8 mouse cellular contexts compared by ENCODE assay signal in genomic region chr16:20591076-20591705, GRCm38 (mm10). TPM values are rescaled to one million over a fixed set of nuclear protein-coding genes. Genes with fewer than 3 reads are reported as not detected.
DNase-seq lines count a peak whose midpoint lies in the region; ATAC-seq and TF ChIP-seq lines count a peak whose summit lies in the region.

No protein-coding gene starts in this region.

- H3K4me3 ChIP-seq in megakaryocyte, embryonic 14.5 days (replicated peaks), result peak overlapping the region; percentile 81
- peak overlapping the region; percentile 52 for H3K4me3 ChIP-seq in limb, embryonic 14.5 days (replicated peaks; ENCODE audit: low read length)
- H3K4me3 ChIP-seq in stomach, embryonic 16.5 days (replicated peaks; ENCODE audit: low read length), result peak overlapping the region; percentile 19; the same call in 1 of the 2 replicates

- H3K4me1 ChIP-seq in megakaryocyte, embryonic 14.5 days, result peaks cover 33% of the 10 kb centered on the region
- H3K4me1 ChIP-seq in limb, embryonic 14.5 days (ENCODE audit: control insufficient read depth, insufficient read depth, low read length), result peaks cover 17% of the 10 kb centered on the region
- H3K4me1 ChIP-seq in stomach, embryonic 16.5 days (ENCODE audit: control insufficient read depth, insufficient read depth, low read length), result peaks cover 10% of the 10 kb centered on the region

- peak; percentile 9 to 14 for DNase-seq in adrenal gland, postnatal 36 days
- no peak for DNase-seq in adrenal gland, adult 18-20 months (ENCODE audit: low spot score in 2 of 2)
- DNase-seq in limb, embryonic 14.5 days (ENCODE audit: low spot score), result no peak
- no peak for DNase-seq in left cerebral cortex, postnatal 14 days (ENCODE audit: low spot score in 2 of 2)
- DNase-seq in cerebellum, adult 9-11 months, result no peak

- no peak overlapping the region for H3K9ac ChIP-seq in limb, embryonic 14.5 days (ENCODE audit: low read depth, low read length, severe bottlenecking)
- no peak overlapping the region for H3K9ac ChIP-seq in stomach, embryonic 16.5 days (ENCODE audit: low read length)

- H3K9me3 ChIP-seq in megakaryocyte, embryonic 14.5 days, result peaks cover 8% of the 10 kb centered on the region
- H3K9me3 ChIP-seq in limb, embryonic 14.5 days (ENCODE audit: control insufficient read depth, low read length), result no peaks in the 10 kb centered on the region
- no peaks in the 10 kb centered on the region for H3K9me3 ChIP-seq in stomach, embryonic 16.5 days (replicated peaks; ENCODE audit: control insufficient read depth, low read length)

- H3K27me3 ChIP-seq in megakaryocyte, embryonic 14.5 days (replicated peaks), result peaks cover 87% of the 10 kb centered on the region
- peaks cover 48% of the 10 kb centered on the region for H3K27me3 ChIP-seq in limb, embryonic 14.5 days (ENCODE audit: control insufficient read depth, insufficient read depth, low read length)
- peaks cover 43% of the 10 kb centered on the region for H3K27me3 ChIP-seq in stomach, embryonic 16.5 days (ENCODE audit: control insufficient read depth, insufficient read depth, low read length)

- peak overlapping the region; percentile 90 for H3K4me2 ChIP-seq in limb, embryonic 14.5 days (replicated peaks; ENCODE audit: low read depth, low read length, severe bottlenecking)
- no peak overlapping the region for H3K4me2 ChIP-seq in stomach, embryonic 16.5 days (ENCODE audit: low read depth, low read length)

- no peaks in the 10 kb centered on the region for H3K36me3 ChIP-seq in megakaryocyte, embryonic 14.5 days (replicated peaks; ENCODE audit: low read length)
- no peaks in the 10 kb centered on the region for H3K36me3 ChIP-seq in limb, embryonic 14.5 days (ENCODE audit: control insufficient read depth, insufficient read depth, low read length)
- no peaks in the 10 kb centered on the region for H3K36me3 ChIP-seq in stomach, embryonic 16.5 days (ENCODE audit: control insufficient read depth, insufficient read depth, low read length)

- no peak overlapping the region for H3K27ac ChIP-seq in limb, embryonic 14.5 days (replicated peaks; ENCODE audit: low read depth, low read length)
- H3K27ac ChIP-seq in stomach, embryonic 16.5 days (ENCODE audit: low read length), result no peak overlapping the region

- TF ChIP-seq POLR2A in limb, embryonic 14.5 days (IDR thresholded peaks at IDR 0.05; ENCODE audit: borderline replicate concordance, extremely low read depth, insufficient read depth, insufficient read length), result no peak

- WGBS in limb, embryonic 14.5 days, result 6% methylated on average over 48 of the region's 48 CpGs
- WGBS in stomach, embryonic 16.5 days, result 4% methylated on average over 48 of the region's 48 CpGs

- intact Hi-C loops in left cerebral cortex, postnatal 14 days (cut with DNase I), result no loop called here

- ATAC-seq in megakaryocyte, adult 5-6 weeks (ENCODE audit: poor library complexity, severe bottlenecking), result no peak
- no peak for ATAC-seq in limb, embryonic 14.5 days (ENCODE audit: low FRiP score, low read depth)
- ATAC-seq in stomach, embryonic 16.5 days (ENCODE audit: insufficient read depth, low FRiP score), result no peak

RNA-seq across cellular contexts. Expression of gene Vwa5b2, which starts 1.9 kb away (rescaled TPM):
- total RNA-seq in adrenal gland, postnatal 36 days (2021), result 1 to 10 TPM; 1.4 to 1.6 TPM
- 1 to 10 TPM; 1.1 to 1.2 TPM for total RNA-seq in adrenal gland, adult 18-20 months (2021)
- not detected in 2 replicates for polyA plus RNA-seq in megakaryocyte, embryonic 14.5 days (2012; ENCODE audit: insufficient read depth, low replicate concordance)
- not detected in 2 replicates for total RNA-seq in megakaryocyte, adult 5-6 weeks (2015)
- total RNA-seq in megakaryocyte, adult 5-6 weeks (2017), result not detected in 2 replicates
- 2.0 and 2.5 TPM in 2 replicates for polyA plus RNA-seq in limb, embryonic 14.5 days (2012; rRNA removed)
- polyA plus RNA-seq in limb, embryonic 14.5 days (2014; fragmentation: Nextera tagmentation; extraction: Ambion mirVana), result 0.22 and 1.1 TPM in 2 replicates
- polyA plus RNA-seq in stomach, embryonic 16.5 days (2015; fragmentation: Nextera tagmentation; extraction: Ambion mirVana), result 3.8 and 4.2 TPM in 2 replicates
- total RNA-seq in left cerebral cortex, postnatal 14 days (2021), result 10 to 100 TPM; 58.6 to 63.8 TPM

RNA-seq across cellular contexts. Expression of gene Eef1akmt4, which starts 20.2 kb away (rescaled TPM):
- total RNA-seq in adrenal gland, postnatal 36 days (2021), result 1 to 10 TPM; 9.5 to 10.0 TPM
- total RNA-seq in adrenal gland, adult 18-20 months (2021), result 10 to 100 TPM in 1 of 2 experiments, 1 to 10 TPM in 1; 9.4 to 10.2 TPM
- polyA plus RNA-seq in megakaryocyte, embryonic 14.5 days (2012; ENCODE audit: insufficient read depth, low replicate concordance), result 5.4 and 20.7 TPM in 2 replicates
- total RNA-seq in megakaryocyte, adult 5-6 weeks (2015), result 12.1 and 12.2 TPM in 2 replicates
- 1.9 and 3.7 TPM in 2 replicates for total RNA-seq in megakaryocyte, adult 5-6 weeks (2017)
- polyA plus RNA-seq in limb, embryonic 14.5 days (2012; rRNA removed), result 28.0 and 33.0 TPM in 2 replicates
- polyA plus RNA-seq in limb, embryonic 14.5 days (2014; fragmentation: Nextera tagmentation; extraction: Ambion mirVana), result 38.8 and 44.1 TPM in 2 replicates
- 26.0 and 30.7 TPM in 2 replicates for polyA plus RNA-seq in stomach, embryonic 16.5 days (2015; fragmentation: Nextera tagmentation; extraction: Ambion mirVana)
- 1 to 10 TPM; 1.6 to 2.6 TPM for total RNA-seq in left cerebral cortex, postnatal 14 days (2021)

RNA-seq across cellular contexts. Expression of gene Gm49333, which starts 20.2 kb away (rescaled TPM):
- under 1 TPM in 1 of 2 experiments, not detected in 1; 0.26 TPM for total RNA-seq in adrenal gland, postnatal 36 days (2021)
- not detected for total RNA-seq in adrenal gland, adult 18-20 months (2021)
- polyA plus RNA-seq in megakaryocyte, embryonic 14.5 days (2012; ENCODE audit: insufficient read depth, low replicate concordance), result not detected in 2 replicates
- total RNA-seq in megakaryocyte, adult 5-6 weeks (2015), result not detected in 2 replicates
- not detected in 2 replicates for total RNA-seq in megakaryocyte, adult 5-6 weeks (2017)
- not detected in 2 replicates for polyA plus RNA-seq in limb, embryonic 14.5 days (2012; rRNA removed)
- not detected in 2 replicates for polyA plus RNA-seq in limb, embryonic 14.5 days (2014; fragmentation: Nextera tagmentation; extraction: Ambion mirVana)
- 0.14 TPM in 1 of 2 replicates, not detected in the other for polyA plus RNA-seq in stomach, embryonic 16.5 days (2015; fragmentation: Nextera tagmentation; extraction: Ambion mirVana)
- under 1 TPM in 1 of 2 experiments, not detected in 1; 0.34 TPM for total RNA-seq in left cerebral cortex, postnatal 14 days (2021)

RNA-seq across cellular contexts. Expression of gene Alg3, which starts 20.3 kb away (rescaled TPM):
- 10 to 100 TPM; 26.9 to 29.8 TPM for total RNA-seq in adrenal gland, postnatal 36 days (2021)
- 10 to 100 TPM; 24.8 to 31.2 TPM for total RNA-seq in adrenal gland, adult 18-20 months (2021)
- polyA plus RNA-seq in megakaryocyte, embryonic 14.5 days (2012; ENCODE audit: insufficient read depth, low replicate concordance), result 15.2 and 24.9 TPM in 2 replicates
- total RNA-seq in megakaryocyte, adult 5-6 weeks (2015), result 15.3 and 21.9 TPM in 2 replicates
- total RNA-seq in megakaryocyte, adult 5-6 weeks (2017), result 7.4 and 10.7 TPM in 2 replicates
- 27.4 and 43.5 TPM in 2 replicates for polyA plus RNA-seq in limb, embryonic 14.5 days (2012; rRNA removed)
- polyA plus RNA-seq in limb, embryonic 14.5 days (2014; fragmentation: Nextera tagmentation; extraction: Ambion mirVana), result 43.0 and 43.6 TPM in 2 replicates
- 34.0 and 38.2 TPM in 2 replicates for polyA plus RNA-seq in stomach, embryonic 16.5 days (2015; fragmentation: Nextera tagmentation; extraction: Ambion mirVana)
- 10 to 100 TPM; 13.0 to 14.3 TPM for total RNA-seq in left cerebral cortex, postnatal 14 days (2021)

RNA-seq across cellular contexts. Expression of gene Camk2n2, which starts 29.9 kb away (rescaled TPM):
- 100 to 1,000 TPM in 1 of 2 experiments, 10 to 100 TPM in 1; 25.3 to 128 TPM for total RNA-seq in adrenal gland, postnatal 36 days (2021)
- total RNA-seq in adrenal gland, adult 18-20 months (2021), result 100 to 1,000 TPM in 1 of 2 experiments, 10 to 100 TPM in 1; 45.6 to 212 TPM
- 2.3 and 5.9 TPM in 2 replicates for polyA plus RNA-seq in megakaryocyte, embryonic 14.5 days (2012; ENCODE audit: insufficient read depth, low replicate concordance)
- total RNA-seq in megakaryocyte, adult 5-6 weeks (2015), result 0.29 and 0.32 TPM in 2 replicates
- 0.95 TPM in 1 of 2 replicates, not detected in the other for total RNA-seq in megakaryocyte, adult 5-6 weeks (2017)
- 4.3 and 5.9 TPM in 2 replicates for polyA plus RNA-seq in limb, embryonic 14.5 days (2012; rRNA removed)
- polyA plus RNA-seq in limb, embryonic 14.5 days (2014; fragmentation: Nextera tagmentation; extraction: Ambion mirVana), result 1.0 and 1.1 TPM in 2 replicates
- 0.40 and 0.64 TPM in 2 replicates for polyA plus RNA-seq in stomach, embryonic 16.5 days (2015; fragmentation: Nextera tagmentation; extraction: Ambion mirVana)
- 100 to 1,000 TPM; 176 to 177 TPM for total RNA-seq in left cerebral cortex, postnatal 14 days (2021)

Comparison
In these comparisons a context has a peak if more than half of its experiments do, and no peak if none do; other contexts are left out.
1. DNase-seq: peak in adrenal gland, postnatal 36 days (2 of 2); none in adrenal gland, adult 18-20 months (0 of 2), limb, embryonic 14.5 days (single experiment), left cerebral cortex, postnatal 14 days (0 of 2) and cerebellum, adult 9-11 months (single experiment).
2. H3K4me3 ChIP-seq: peak in every context shown above with its lines; median percentile 81 in megakaryocyte, embryonic 14.5 days; 52 in limb, embryonic 14.5 days; 19 in stomach, embryonic 16.5 days.
3. RNA of gene Vwa5b2, which starts 1.9 kb away (total RNA-seq): 58.6 to 63.8 TPM in left cerebral cortex, postnatal 14 days; 1.4 to 1.6 TPM in adrenal gland, postnatal 36 days, 1.1 to 1.2 TPM in adrenal gland, adult 18-20 months and not detected in megakaryocyte, adult 5-6 weeks; every median in the first group is over 10 times any median in the second.